Mouse (Mus musculus): ENCODE results near the gene Ltbp4. TPM values are rescaled to one million over a fixed set of nuclear protein-coding genes. Genes with fewer than 3 reads are reported as not detected.

The Ltbp4 gene
- polyA plus RNA-seq, 1 experiment from 2014 or later = 11.9 TPM

DNA sequence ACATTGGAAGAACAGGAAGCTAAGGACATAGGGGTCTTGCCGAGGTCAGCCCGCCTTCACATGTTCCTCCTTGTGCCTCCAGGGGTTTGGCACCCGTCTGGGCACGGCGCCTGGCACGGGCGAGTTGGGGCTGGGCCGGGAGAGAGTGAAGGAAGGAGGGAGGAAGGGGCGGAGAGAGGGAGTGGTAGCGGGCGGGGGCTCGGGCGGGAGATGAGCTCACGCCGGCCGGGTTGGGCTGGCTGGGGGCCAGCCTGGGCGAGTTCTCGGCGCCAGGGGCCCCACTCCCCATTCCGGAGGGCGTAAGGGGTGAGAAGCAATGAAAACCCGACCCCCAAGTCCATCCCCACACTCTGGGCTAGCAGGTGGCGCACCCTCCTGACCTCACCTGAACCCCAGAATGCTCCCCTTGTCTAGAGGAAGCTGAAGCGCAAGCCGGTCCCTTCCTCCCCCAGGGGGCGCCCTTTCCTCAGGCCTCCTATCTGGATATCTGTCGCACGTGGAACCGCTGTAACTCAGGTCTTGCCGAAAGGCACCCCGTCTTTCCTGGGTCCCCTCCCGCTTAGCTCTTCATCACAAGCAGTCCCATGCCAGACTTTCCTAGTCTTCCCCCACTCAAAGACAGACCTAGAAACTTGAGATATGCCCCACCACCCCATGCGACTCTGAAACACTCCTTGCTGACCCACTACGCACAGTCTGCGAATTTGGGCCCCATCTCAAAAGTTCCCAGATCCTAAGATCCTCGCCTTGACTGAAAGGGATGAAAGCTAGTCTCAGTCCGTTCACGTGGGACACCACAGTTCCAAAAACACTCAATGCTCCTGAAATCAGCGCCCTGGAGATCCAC, 4.9 kb downstream of the Ltbp4 start:
- H3K9me3 ChIP-seq (ENCODE audit: control insufficient read depth, low read length) = no peaks in the 10 kb centered on the region
- peak overlapping the region; percentile 70 for H3K4me2 ChIP-seq (ENCODE audit: low read depth, low read length, severe bottlenecking)
- peak overlapping the region; percentile 41 for H3K4me3 ChIP-seq (ENCODE audit: low read depth, low read length)
- DNase-seq (ENCODE audit: low spot score) = peak; percentile 91
- H3K27me3 ChIP-seq (ENCODE audit: control insufficient read depth, insufficient read depth, low read length) = peaks cover 77% of the 10 kb centered on the region
- H3K4me1 ChIP-seq (replicated peaks; ENCODE audit: control insufficient read depth, insufficient read depth, low read length) = peaks cover 19% of the 10 kb centered on the region
- no peak for ATAC-seq (replicated peaks; ENCODE audit: low FRiP score)
- H3K36me3 ChIP-seq (ENCODE audit: control insufficient read depth, insufficient read depth, low read length) = no peaks in the 10 kb centered on the region
- H3K9ac ChIP-seq (ENCODE audit: low read length) = no peak overlapping the region; the same call in 1 of the 2 replicates
- 2% methylated on average over 38 of the region's 39 CpGs for WGBS
- no peak overlapping the region for H3K27ac ChIP-seq (ENCODE audit: low read depth, low read length)

DNA sequence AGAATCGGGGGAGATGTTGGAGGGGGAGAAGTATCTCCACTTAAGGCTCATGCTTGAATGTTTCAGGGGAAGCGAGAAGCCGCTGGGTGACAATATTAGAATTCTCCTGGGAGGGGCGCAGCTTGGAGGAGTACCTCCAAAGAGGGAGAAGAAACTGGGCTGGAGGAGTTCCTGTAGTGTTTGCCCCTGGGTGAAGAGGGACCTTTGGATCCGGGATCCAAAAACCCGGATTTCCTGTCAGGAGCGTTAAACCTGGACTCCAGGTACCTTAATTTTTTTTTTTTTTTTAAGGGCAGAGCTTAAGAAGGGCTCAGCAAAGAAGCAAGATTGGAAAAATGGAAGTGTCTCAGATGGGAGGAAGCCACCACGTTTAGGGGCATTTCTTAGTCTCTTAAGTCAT, 5.6 kb downstream of the Ltbp4 start:
- peaks cover 85% of the 10 kb centered on the region for H3K27me3 ChIP-seq (ENCODE audit: control insufficient read depth, insufficient read depth, low read length)
- no peak overlapping the region for H3K27ac ChIP-seq (ENCODE audit: low read depth, low read length)
- H3K36me3 ChIP-seq (ENCODE audit: control insufficient read depth, insufficient read depth, low read length) = no peaks in the 10 kb centered on the region
- H3K4me2 ChIP-seq (ENCODE audit: low read depth, low read length, severe bottlenecking) = no peak overlapping the region
- ATAC-seq (replicated peaks; ENCODE audit: low FRiP score) = no peak
- 7% methylated on average over 8 of the region's 8 CpGs for WGBS
- peaks cover 18% of the 10 kb centered on the region for H3K4me1 ChIP-seq (replicated peaks; ENCODE audit: control insufficient read depth, insufficient read depth, low read length)
- no peak overlapping the region for H3K9ac ChIP-seq (ENCODE audit: low read length)
- no peak overlapping the region for H3K4me3 ChIP-seq (ENCODE audit: low read depth, low read length)
- no peaks in the 10 kb centered on the region for H3K9me3 ChIP-seq (ENCODE audit: control insufficient read depth, low read length)
- no peak for DNase-seq (ENCODE audit: low spot score)

DNA sequence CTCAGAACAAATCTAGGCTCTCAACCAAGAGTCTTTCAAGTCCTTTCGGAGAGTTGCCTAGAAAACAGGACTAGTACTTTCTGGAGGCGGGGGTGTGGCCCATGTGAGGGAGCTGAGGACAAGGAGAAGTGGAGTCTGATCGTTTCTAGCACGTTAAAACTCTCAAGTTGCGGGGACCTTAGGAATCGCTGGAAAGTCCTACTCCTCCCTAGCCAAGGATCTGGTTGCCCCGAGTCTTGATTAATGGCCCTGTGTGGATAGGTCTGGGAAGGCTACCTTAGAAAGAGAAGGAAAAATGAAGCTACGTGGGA, 6.0 kb downstream of the Ltbp4 start:
- H3K36me3 ChIP-seq (ENCODE audit: control insufficient read depth, insufficient read depth, low read length) = no peaks in the 10 kb centered on the region
- H3K9ac ChIP-seq (ENCODE audit: low read length) = no peak overlapping the region
- no peak for ATAC-seq (replicated peaks; ENCODE audit: low FRiP score)
- DNase-seq (ENCODE audit: low spot score) = peak; percentile 58
- H3K4me3 ChIP-seq (ENCODE audit: low read depth, low read length) = no peak overlapping the region
- peaks cover 87% of the 10 kb centered on the region for H3K27me3 ChIP-seq (ENCODE audit: control insufficient read depth, insufficient read depth, low read length)
- H3K27ac ChIP-seq (ENCODE audit: low read depth, low read length) = no peak overlapping the region
- 2% methylated on average over 8 of the region's 8 CpGs for WGBS
- peaks cover 18% of the 10 kb centered on the region for H3K4me1 ChIP-seq (replicated peaks; ENCODE audit: control insufficient read depth, insufficient read depth, low read length)
- H3K4me2 ChIP-seq (ENCODE audit: low read depth, low read length, severe bottlenecking) = no peak overlapping the region
- H3K9me3 ChIP-seq (ENCODE audit: control insufficient read depth, low read length) = no peaks in the 10 kb centered on the region

DNA sequence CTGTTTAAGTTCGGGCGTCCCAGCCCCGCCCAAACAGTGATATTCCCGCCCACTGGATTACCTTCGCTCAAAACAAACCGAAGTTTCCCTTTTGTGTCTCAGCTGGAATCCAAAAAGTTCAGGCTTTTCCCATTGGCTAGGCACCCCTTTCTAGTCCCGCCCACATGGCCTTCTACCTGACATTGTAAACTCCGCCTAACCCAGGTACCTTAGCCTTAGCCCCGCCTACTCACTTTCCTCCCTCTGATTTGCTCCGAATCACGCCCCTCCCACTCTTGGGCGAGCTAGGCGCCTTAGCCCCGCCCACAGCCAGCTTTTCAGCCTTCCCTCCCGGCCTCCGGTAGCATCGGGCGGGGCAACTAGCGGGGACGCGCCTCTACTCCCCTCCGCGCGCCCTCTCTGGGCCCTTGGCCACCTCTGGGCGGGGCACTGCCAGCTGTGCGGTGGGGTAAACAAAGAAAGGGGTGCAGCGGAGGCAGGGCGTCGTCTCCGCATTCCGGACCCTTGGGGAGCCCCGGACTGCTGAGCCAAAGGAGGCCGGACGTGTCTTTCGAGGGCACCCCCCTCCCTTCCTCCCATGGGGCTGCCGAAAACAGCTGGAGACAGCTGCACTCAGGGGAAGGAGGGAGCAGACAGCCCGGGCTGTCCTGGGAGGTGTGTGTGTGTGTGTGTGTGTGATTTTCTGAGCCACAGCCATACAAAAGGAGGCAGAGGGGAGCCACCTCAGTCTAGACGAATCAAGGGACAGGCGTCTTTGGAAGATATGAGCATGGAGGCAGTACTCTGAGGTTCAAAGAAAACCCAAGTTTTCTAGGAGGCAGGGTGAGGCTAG, 6.6 kb downstream of the Ltbp4 start:
- H3K4me1 ChIP-seq (replicated peaks; ENCODE audit: control insufficient read depth, insufficient read depth, low read length) = peaks cover 21% of the 10 kb centered on the region
- H3K27ac ChIP-seq (ENCODE audit: low read depth, low read length) = no peak overlapping the region

DNA sequence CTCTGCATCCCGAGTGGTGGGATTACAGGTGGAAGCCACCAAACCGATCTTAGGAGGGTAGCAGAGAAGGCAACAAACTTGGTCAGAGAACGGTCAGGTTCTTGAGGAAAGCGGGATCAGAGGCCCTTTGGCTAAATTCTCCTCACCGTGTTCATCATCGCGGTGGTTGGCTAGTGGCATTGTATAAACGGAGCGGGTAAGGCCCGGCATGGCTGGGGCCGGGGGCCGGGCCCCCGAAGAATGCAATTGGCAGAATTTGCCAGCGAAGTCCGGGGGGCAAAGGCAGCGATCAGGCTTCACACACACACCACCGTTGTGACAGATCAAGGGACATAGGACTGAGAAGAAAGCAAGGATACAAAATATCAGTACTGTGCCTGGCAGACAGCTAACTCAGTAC, 7.5 kb downstream of the Ltbp4 start:
- WGBS = 24% methylated on average over 17 of the region's 17 CpGs
- no peak overlapping the region for H3K9ac ChIP-seq (ENCODE audit: low read length)
- DNase-seq (ENCODE audit: low spot score) = no peak
- no peak overlapping the region for H3K4me3 ChIP-seq (ENCODE audit: low read depth, low read length)
- no peak overlapping the region for H3K27ac ChIP-seq (ENCODE audit: low read depth, low read length)
- H3K4me2 ChIP-seq (ENCODE audit: low read depth, low read length, severe bottlenecking) = peak overlapping the region; percentile 42; the same call in 1 of the 2 replicates
- no peak for ATAC-seq (replicated peaks; ENCODE audit: low FRiP score)
- peaks cover 87% of the 10 kb centered on the region for H3K27me3 ChIP-seq (ENCODE audit: control insufficient read depth, insufficient read depth, low read length)
- H3K4me1 ChIP-seq (replicated peaks; ENCODE audit: control insufficient read depth, insufficient read depth, low read length) = peaks cover 21% of the 10 kb centered on the region
- no peaks in the 10 kb centered on the region for H3K36me3 ChIP-seq (ENCODE audit: control insufficient read depth, insufficient read depth, low read length)
- no peaks in the 10 kb centered on the region for H3K9me3 ChIP-seq (ENCODE audit: control insufficient read depth, low read length)

More for the DNA sequence above, 6.6 kb downstream of the Ltbp4 start:
- H3K36me3 ChIP-seq (ENCODE audit: control insufficient read depth, insufficient read depth, low read length) = no peaks in the 10 kb centered on the region
- H3K4me2 ChIP-seq (ENCODE audit: low read depth, low read length, severe bottlenecking) = peak overlapping the region; percentile 44
- H3K4me3 ChIP-seq (ENCODE audit: low read depth, low read length) = peak overlapping the region; percentile 29
- peaks cover 92% of the 10 kb centered on the region for H3K27me3 ChIP-seq (ENCODE audit: control insufficient read depth, insufficient read depth, low read length)
- no peak overlapping the region; the same call in 1 of the 2 replicates for H3K9ac ChIP-seq (ENCODE audit: low read length)
- DNase-seq (ENCODE audit: low spot score) (peak; percentile 88), ATAC-seq (replicated peaks; ENCODE audit: low FRiP score) (peak; percentile 26)
- no peaks in the 10 kb centered on the region for H3K9me3 ChIP-seq (ENCODE audit: control insufficient read depth, low read length)
- WGBS = under 1% methylated on average over 38 of the region's 39 CpGs

DNA sequence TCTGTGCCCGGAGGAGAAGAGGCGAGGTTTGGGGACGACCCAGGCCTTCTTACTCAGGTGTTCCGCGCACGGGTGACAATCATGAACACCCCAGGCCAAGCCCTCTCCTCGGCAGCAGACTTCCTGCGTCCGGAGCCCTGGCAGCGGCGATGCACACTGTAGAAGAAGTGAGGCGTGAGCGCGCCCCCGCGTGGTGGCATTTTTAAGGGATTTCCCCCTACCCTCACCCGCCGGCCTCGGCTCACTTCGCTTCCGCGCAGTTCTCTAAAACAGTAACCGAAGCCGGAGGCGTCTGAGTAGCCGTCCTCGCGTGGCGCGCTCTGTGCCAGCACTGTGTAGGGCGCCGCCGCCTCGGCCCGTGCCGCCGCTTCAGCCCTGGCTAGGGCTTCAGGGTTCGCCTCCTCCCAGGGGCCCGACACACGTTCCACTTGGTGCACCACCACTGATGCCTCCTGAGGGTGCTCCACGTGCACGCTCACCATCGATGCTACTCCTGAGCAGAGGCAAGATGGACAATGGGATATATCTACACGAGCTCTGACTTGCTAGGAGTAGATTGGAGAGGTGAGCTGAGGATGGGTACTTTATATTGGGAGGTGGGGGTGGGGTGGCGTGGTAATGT, 8.1 kb downstream of the Ltbp4 start:
- Histone ChIP-seq H3K4me1 (replicated peaks; ENCODE audit: control insufficient read depth, insufficient read depth, low read length) (peaks cover 19% of the 10 kb centered on the region), H3K9me3 (ENCODE audit: control insufficient read depth, low read length) (no peaks in the 10 kb centered on the region), H3K27ac (ENCODE audit: low read depth, low read length) (no peak overlapping the region), H3K36me3 (ENCODE audit: control insufficient read depth, insufficient read depth, low read length) (no peaks in the 10 kb centered on the region), H3K9ac (ENCODE audit: low read length) (no peak overlapping the region; the same call in 1 of the 2 replicates), H3K27me3 (ENCODE audit: control insufficient read depth, insufficient read depth, low read length) (peaks cover 84% of the 10 kb centered on the region), H3K4me2 (ENCODE audit: low read depth, low read length, severe bottlenecking) (peak overlapping the region; percentile 42), H3K4me3 (ENCODE audit: low read depth, low read length) (peak overlapping the region; percentile 1; the same call in 1 of the 2 replicates)
- WGBS = 3% methylated on average over 45 of the region's 45 CpGs
- ATAC-seq (replicated peaks; ENCODE audit: low FRiP score) (peak; percentile 24; the same call in 1 of the 2 replicates), DNase-seq (ENCODE audit: low spot score) (peak; percentile 93)

DNA sequence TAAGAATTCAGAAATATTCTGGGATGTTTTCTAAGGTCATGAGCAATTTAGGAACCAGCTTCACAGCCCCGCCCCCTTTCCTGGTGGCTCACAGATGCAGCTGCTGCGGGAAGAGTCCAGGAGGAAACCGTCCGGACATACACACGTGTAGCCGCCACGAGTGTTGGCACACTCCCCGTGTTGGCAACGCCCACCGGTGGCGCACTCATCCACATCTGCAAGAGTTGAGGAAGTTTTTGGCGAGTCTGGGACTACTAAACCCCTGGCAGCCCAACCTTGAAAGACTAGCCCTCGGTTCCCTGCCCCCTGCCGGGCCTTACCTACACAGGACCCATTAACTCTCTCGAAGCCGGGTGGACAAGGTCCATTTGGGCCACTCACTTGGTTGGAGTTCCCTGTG, 8.8 kb downstream of the Ltbp4 start:
- Histone ChIP-seq H3K4me3 (ENCODE audit: low read depth, low read length) (no peak overlapping the region), H3K27me3 (ENCODE audit: control insufficient read depth, insufficient read depth, low read length) (peaks cover 76% of the 10 kb centered on the region), H3K36me3 (ENCODE audit: control insufficient read depth, insufficient read depth, low read length) (no peaks in the 10 kb centered on the region), H3K4me2 (ENCODE audit: low read depth, low read length, severe bottlenecking) (no peak overlapping the region), H3K9me3 (ENCODE audit: control insufficient read depth, low read length) (no peaks in the 10 kb centered on the region), H3K27ac (ENCODE audit: low read depth, low read length) (no peak overlapping the region), H3K4me1 (replicated peaks; ENCODE audit: control insufficient read depth, insufficient read depth, low read length) (peaks cover 11% of the 10 kb centered on the region), H3K9ac (ENCODE audit: low read length) (no peak overlapping the region)
- ATAC-seq (replicated peaks; ENCODE audit: low FRiP score) = no peak
- no peak for DNase-seq (ENCODE audit: low spot score)
- WGBS = 35% methylated on average over 16 of the region's 16 CpGs

DNA sequence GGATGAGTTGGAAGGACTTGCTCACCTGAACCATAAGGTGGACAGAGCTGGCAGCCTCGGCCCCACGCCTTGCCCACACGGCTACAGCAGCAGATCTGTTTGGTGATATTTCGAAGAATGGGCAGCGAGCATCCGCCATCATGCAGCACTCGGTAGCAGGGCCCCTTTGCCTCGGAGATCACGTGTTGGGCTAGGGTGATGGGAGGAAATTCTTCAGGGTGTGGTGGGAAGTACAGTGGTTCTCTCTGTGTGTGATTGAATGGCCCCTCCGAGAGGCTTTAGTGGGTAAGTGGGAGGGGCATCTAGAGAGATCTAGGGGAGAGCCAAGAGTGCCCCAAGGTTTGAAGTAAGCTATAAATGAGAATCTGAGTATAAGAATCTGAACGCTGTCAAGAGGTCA, 9.3 kb downstream of the Ltbp4 start:
- H3K27ac ChIP-seq (ENCODE audit: low read depth, low read length) = no peak overlapping the region
- no peaks in the 10 kb centered on the region for H3K9me3 ChIP-seq (ENCODE audit: control insufficient read depth, low read length)
- no peaks in the 10 kb centered on the region for H3K36me3 ChIP-seq (ENCODE audit: control insufficient read depth, insufficient read depth, low read length)
- H3K4me2 ChIP-seq (ENCODE audit: low read depth, low read length, severe bottlenecking) = no peak overlapping the region
- ATAC-seq (replicated peaks; ENCODE audit: low FRiP score) (no peak), DNase-seq (ENCODE audit: low spot score) (no peak)
- 90% methylated on average over 11 of the region's 11 CpGs for WGBS
- no peak overlapping the region for H3K9ac ChIP-seq (ENCODE audit: low read length)
- peaks cover 9% of the 10 kb centered on the region for H3K4me1 ChIP-seq (replicated peaks; ENCODE audit: control insufficient read depth, insufficient read depth, low read length)
- no peak overlapping the region for H3K4me3 ChIP-seq (ENCODE audit: low read depth, low read length)
- peaks cover 71% of the 10 kb centered on the region for H3K27me3 ChIP-seq (ENCODE audit: control insufficient read depth, insufficient read depth, low read length)

Data from forebrain, embryonic 11.5 days (tissue).